Mouse (Mus musculus): ENCODE measurements at regions not wholly inside any gene's neighbourhood (a gene's known extent, or its start where the extent isn't known, plus 50 kb on each side); places are given as distances from the start of the nearest gene placed in this dataset.
A peak's percentile ranks its signal among the peaks of the same experiment; 100 is the strongest.

DNA sequence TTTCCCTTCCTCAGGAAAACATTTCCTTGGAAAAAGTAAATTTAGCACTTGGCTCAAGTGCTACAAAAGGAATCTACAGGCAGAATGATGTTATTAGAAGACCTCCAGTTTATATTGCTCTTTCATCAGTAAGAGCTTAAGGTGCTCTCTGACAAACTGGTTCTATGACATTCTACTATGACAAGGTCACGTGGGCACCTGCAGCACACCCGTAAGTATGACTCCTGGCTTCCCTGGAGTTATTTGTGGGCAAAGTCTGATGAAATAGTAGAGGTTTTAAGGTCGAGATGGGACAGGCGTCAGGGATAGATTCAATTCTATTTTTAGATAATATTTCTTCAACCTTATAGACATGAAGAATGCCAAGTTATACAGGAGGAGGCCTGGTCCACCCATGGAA, 84.9 kb upstream of the Ccn6 start:
- no peak for DNase-seq

DNA sequence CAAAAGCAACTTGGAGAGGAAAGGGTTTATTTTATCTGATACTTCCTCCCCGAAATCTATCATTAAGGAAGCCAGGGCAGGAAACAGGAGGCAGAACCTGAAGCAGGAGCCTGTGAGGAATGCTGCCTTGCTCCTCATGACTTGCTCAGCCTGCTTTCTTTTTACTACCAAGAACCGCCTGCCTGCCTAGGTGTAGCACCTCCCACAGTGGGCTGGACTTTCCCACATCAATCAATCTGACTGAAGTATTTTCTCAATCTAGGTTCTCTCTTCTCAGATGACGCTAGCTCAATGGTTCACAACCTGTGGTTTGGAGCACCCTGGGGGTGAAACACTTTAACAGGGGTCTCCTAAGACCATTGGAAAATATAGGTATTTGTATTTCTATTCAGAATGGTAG, 83.4 kb upstream of the Ccn6 start:
- no peak for DNase-seq

GRCm38 (mm10) chr10:39245141-39245540, 81.5 kb upstream of the Ccn6 start:
- DNase-seq: no peak

- DNase-seq: no peak
Observed at GRCm38 (mm10) chr10:39244061-39244460, 80.5 kb upstream of the Ccn6 start.

DNA sequence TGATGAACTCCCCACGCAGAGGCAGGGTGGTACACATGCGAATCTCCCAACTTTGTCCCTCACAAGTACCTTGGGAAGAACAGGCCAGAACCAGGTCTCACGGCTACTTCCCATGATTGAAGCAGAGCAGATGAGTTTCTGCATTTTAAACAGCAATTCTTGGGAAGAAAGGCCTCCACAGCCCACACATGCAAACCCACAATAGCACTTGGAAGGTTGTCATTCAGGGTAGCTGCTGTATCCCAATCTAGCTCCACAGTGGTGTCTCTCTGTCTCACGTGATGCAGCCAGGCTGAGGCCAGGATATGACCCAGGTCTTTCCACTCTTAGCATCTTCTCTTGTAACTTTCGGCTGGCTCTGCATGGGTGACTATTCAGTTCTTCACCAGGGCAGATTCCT, 78.8 kb upstream of the Ccn6 start:
- DNase-seq: no peak

DNA sequence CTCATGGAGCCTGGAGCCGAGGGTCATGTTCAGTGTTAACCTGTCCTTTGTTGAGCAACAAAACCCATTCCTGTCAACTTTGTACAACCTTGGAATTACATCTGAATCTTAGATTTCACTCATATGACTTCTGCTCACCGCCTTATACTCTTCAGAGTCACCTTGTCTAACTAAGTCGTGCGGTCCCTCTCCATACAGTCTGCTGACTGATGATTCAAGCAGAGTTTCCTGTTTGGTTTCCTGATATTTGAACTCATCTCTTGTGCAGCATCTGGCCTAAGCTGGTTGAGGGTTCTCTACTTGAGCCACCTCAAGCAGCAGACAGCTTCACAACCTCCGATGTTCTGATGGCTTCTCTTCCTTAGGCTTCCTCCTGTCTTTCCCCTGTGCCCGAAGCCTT, 78.3 kb upstream of the Ccn6 start:
- no peak for DNase-seq

DNA sequence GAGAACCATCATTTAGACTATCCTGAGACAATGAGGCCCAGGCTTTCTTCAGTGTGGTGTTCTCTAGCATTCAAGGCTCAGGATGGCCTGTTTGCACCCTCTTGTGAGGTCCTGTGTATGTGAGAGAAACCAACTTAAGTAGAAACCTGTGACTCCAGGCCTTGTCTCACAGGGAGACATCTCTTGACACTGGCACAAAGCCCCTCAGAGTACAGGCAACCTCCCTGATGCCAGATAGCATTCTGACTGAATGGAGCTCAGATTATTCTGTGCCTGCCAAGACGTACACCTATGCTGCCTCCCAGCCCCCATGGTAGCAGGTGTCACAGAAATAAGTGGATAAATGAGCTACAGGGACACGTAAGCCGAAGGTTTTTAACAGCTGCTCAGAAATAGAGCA, 77.9 kb upstream of the Ccn6 start:
- DNase-seq: no peak

DNA sequence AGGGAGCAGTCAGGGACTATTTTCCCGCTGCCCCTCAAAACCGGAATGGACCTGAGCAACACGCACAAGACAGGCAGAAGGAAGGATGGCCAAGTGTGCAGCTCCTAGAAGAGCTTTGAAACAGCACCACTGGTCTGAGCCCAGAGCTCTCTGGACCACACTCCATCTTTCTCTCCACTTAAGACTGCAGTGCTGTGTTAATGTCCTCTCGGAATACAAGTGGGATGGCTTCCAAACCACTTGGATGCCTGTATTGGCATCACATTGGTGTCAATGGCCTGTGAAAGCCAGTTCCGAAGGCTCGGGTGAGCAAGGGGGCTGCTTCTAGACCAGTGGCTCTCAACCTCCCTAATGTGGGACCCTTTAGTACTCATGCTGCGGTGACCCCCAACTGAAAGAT, 77.4 kb upstream of the Ccn6 start:
- no peak for DNase-seq

DNA sequence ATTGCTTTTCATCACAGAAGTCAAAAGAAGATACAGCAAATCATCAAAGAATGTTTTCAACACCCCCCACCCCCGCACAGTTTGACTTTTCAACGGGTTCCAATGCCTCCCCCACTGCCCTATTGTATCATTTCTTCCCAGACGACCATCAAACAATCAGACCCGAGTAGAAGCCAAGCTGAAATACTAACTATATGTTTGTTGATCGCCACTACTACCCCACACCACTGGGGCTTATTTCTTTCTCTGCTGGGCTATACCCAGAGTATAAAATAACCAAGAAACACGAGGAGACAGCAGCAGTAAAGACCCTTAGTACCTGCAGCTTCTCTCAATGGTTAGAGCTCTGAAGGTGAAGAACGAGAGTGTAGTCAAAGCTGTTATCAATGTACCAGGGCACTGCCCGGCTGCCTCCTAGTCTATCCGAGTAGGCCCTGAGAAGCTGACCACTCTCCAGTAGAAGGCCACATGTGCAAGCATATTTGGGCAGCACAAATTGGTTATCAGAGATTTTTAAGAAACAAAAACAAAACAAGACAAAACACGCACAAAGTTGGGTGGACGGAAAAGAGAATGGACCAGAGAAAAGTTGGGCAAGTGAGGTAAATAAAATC, 76.7 kb upstream of the Ccn6 start:
- DNase-seq: no peak

- DNase-seq: peak; percentile 83
Observed at GRCm38 (mm10) chr10:39239498-39240177, 76.0 kb upstream of the Ccn6 start.

DNA sequence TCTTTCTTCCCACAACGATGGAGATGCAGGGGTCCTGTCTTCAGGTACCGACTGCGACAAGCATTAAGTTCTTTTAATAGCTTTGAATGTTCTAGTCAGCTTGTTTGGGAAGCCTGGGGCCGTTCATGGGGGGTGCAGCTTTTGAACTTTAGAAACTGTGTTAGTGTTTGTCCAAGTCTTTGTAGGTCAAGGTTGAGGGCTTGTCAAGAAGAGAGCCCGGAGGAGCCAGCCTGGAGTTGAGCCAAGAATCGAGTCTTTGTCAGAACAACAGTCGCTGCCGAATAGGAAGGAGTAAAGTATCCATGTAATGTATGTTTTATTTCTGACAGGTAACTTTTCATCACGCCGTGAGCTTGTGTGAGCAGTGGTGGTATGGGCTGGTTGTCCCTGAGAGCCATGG, 75.0 kb upstream of the Ccn6 start:
- peak; percentile 34 for DNase-seq

DNA sequence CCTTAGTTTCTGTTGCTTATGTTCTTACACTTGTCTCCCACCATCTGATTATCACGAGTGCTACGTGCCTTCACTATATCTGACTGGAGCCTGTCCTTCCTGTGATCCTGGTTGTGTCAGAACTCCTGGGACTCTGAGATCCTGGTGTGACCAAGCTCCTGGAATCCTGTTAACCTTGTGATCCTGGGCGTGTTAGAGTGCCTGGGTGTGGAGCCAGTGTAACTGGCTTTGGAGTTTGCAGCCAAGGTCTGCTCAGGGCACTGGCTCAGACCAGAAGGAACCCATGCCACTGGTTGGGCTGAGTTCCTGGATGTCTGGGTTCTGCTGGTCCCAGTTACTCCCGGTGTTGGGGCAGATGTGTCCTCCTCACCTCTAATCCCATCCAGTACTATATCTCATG, 74.0 kb upstream of the Ccn6 start:
- DNase-seq: no peak

DNA sequence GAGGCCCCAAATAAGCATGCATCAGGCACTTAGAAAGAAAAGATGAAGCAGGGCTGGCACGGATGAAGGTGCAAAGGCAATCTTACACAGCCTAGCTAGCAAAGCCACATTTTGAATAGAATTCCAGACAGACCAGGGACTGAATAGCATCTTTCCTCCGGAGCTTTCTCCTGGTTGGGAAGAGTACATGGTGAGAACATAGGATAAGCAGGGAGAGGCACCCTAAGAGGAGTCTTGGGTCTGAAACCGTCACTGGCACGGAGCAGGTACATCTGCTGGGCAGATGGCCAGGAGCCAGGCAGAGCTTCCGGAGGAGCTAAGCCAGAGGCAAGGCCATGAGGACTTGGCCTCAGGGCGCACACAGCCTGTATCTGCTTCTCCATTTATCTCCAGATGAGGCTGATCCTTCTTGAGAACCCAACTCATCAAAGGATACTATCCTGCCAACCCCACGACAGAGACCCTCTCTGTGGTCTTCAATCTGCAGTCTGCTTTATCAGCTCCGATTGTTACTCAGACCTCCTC, 70.4 kb upstream of the Ccn6 start:
- DNase-seq: no peak

DNA sequence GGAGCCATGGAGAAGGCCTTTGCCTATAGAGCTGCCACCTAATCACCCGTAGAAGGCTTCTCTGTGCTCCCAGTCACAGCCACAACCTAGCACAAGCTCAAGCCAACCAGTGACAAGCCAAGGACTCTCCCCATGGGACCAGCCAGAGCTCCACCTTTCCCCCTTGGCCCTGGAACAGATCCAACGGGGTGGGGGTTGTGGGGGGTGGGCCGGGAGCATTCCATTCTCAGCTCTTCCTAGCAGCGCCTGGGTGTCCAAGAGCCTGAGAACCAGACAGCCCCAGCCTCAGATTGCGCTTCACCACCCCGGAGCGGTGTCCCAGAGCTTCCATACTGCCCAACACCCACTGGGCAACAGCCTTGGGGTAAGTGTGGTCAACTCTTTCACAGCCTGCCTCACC, 69.6 kb upstream of the Ccn6 start:
- DNase-seq: no peak

DNA sequence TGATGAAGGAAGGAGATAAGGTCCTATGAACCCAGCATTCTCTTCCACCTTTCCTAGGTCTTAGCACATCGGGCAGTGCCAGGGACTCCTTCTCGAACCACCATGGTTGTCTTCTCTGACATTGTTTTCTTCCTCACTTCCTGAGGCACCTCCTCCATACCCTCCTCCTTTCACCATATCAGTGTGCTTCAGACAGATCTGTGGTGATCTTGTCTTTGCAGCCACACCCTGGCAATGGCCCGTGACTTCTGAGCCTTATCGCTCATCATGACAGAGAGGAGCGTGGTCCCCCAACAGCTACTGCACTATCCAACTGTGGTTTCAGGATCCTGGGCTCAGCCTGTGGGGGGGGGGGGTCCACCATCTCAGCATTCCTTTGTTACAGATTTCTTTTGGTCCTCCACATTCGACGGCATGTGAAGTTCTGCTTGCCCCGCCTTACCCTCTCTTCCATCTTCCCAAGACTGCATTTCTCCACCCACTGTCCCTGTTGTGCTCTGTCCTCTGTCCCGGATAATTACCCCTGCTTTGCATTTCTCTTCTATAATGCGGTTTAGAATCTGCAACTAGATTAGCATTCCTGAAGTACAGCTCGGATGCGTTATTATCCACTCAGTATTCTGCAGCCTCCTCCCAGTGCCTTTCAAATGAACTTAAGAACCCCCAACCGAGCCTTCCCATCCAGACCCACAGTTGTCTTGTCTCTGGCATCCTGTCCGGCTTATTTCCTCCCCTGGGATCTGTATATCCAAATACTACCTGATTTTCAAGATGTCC, 67.2 kb upstream of the Ccn6 start:
- DNase-seq: no peak

GRCm38 (mm10) chr10:39229233-39229632, 65.6 kb upstream of the Ccn6 start:
- no peak for DNase-seq

GRCm38 (mm10) chr10:39228027-39228426, 64.4 kb upstream of the Ccn6 start:
- DNase-seq: no peak

GRCm38 (mm10) chr10:39227499-39227942, 63.9 kb upstream of the Ccn6 start:
- DNase-seq: peak; percentile 28

- DNase-seq: no peak
Observed at GRCm38 (mm10) chr10:39226518-39226917, 62.9 kb upstream of the Ccn6 start.

DNA sequence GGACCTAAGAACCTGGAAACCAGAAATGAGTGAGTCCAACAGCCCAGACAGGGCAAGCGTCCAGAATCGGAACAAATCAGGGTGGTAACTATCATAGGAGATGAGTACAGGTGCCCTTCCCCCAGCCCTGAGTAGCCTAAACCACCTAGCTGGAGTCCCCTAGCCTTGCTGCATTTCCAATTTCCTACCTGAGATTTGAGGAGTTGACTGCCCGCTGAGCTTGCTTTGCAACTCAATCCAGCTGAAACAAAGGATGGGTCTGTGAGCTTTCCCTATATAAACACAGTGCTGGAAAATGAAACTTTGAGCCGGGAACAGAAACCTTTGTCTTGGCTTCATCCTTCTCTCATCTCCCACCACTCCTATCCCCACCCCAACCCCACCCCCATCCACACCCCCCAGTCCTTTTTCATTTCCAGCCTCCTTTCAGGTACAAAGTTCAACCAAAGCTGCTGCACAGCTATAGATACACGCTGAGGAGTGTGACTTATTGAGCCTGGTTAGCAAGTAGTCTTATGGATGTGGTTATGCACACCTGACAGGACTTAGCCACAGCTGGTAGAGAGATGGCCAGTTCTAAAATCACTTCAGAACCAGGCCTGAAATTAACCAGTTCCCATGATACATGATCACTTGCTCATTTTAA, 61.0 kb upstream of the Ccn6 start:
- no peak for DNase-seq

DNA sequence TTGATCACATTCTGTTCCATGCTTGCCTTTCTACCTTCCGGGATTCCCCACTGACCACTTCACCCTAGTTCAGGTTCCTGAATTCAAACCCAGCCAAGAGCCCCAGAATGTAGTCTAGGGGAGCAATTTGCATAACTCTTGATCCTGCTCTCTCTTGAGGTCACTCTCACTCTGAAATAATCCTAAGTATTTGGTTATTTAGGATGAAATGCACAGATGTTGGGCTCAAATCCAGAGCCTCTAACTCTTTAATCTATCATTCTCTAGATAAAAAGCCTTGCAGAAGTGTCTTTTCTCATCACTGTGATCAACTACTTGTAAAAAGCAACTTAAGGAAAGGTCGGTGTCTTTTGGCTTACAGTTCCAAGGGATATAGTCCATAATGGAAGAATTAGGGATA, 57.4 kb upstream of the Ccn6 start:
- DNase-seq: no peak

- no peak for DNase-seq
Observed at GRCm38 (mm10) chr10:39219366-39219765, 55.8 kb upstream of the Ccn6 start.

DNA sequence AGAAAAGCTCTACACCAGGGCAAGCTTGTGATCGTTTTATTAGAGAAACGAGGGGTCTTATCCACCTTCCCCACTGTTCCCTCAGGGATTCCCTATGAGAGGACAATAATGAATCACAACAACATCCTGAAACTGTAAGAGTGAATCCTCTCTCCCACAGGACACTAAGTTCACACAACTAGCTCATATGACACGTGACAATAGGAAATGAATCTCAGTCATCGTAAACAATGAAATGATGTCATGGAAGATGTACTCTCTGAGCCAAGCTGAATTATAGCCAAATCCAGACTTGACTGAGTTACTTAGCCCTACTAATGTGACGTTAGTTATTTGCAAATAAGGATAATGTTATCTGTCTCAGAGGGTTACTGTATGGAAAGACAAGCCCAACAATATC, 54.6 kb upstream of the Ccn6 start:
- no peak for DNase-seq

Data from lung, postnatal 14 days (tissue).